8 mouse cellular contexts compared by ENCODE assay signal in the genomic region with DNA sequence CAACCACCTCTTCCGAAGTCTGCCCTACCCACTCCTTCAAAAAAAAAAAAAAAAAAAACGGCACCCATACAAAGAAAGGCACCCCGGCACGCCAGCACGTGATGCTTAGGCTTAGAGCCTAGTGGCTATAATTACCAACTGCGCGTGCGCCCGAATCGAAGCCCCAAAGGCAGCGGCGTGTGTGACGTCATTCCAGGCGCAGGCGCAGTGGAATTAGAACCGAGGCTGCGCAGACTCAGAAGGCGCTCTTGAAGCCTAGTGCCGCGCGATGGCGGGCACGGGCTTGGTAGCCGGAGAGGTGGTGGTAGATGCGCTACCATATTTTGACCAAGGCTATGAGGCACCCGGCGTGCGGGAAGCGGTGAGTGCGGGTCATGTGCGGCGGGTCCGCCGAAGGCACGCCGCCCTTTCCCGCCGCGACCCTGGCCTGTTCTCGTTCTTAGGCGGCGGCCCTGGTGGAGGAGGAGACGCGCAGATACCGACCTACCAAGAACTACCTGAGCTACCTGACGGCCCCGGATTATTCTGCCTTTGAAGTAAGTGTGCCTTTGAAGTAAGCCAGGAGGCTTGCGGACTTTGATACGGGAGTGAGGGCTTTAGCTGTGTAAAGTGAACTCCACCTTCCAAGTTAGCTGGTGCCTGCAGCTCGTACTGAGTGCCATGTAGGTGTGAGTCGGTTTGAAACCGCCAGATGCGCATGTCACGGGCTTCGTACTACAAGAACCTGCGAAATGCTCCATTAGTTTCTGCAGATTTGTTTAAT. TPM values are rescaled to one million over a fixed set of nuclear protein-coding genes. Genes with fewer than 3 reads are reported as not detected.
DNase-seq lines count a peak whose midpoint lies in the region; ATAC-seq and TF ChIP-seq lines count a peak whose summit lies in the region.

A gene (plus strand): TSS at position 151 of the 763 bp plus-strand sequence.

- TF ChIP-seq POLR2A in bone marrow, adult 2 months (IDR thresholded peaks at IDR 0.05; ENCODE audit: borderline replicate concordance, control insufficient read depth, low read depth, low read length): peak; percentile 95

- no peaks in the 10 kb centered on the region for H3K27me3 ChIP-seq in embryonic facial prominence, embryonic 15.5 days
- no peaks in the 10 kb centered on the region for H3K27me3 ChIP-seq in kidney, embryonic 14.5 days (ENCODE audit: control insufficient read depth, insufficient read depth, low read length)
- no peaks in the 10 kb centered on the region for H3K27me3 ChIP-seq in limb, embryonic 15.5 days

- WGBS in bone marrow, adult 2 months: under 1% methylated on average over 56 of the region's 56 CpGs
- under 1% methylated on average over 56 of the region's 56 CpGs for WGBS in embryonic facial prominence, embryonic 15.5 days
- under 1% methylated on average over 56 of the region's 56 CpGs for whole genome bisulfite sequencing in kidney, embryonic 14.5 days
- under 1% methylated on average over 56 of the region's 56 CpGs for WGBS in limb, embryonic 15.5 days

- no peaks in the 10 kb centered on the region; the same call in 1 of the 2 replicates for H3K4me1 ChIP-seq in bone marrow, adult 2 months (ENCODE audit: control insufficient read depth, insufficient read depth, low read length)
- peaks cover 6% of the 10 kb centered on the region for H3K4me1 ChIP-seq in embryonic facial prominence, embryonic 15.5 days
- peaks cover 15% of the 10 kb centered on the region for H3K4me1 ChIP-seq in kidney, embryonic 14.5 days (ENCODE audit: control insufficient read depth, insufficient read depth, low read length)
- H3K4me1 ChIP-seq in limb, embryonic 15.5 days: peaks cover 14% of the 10 kb centered on the region

- peak; percentile 96 for DNase-seq in 416B (ENCODE audit: low read depth)
- peak; percentile 96 to 97 for DNase-seq in heart, adult 9 months (ENCODE audit: low spot score in 2 of 2)
- DNase-seq in monocyte, adult 2 months (ENCODE audit: low read depth in 1 of 2, low spot score in 2 of 2): peak; percentile 87 to 97
- DNase-seq in spleen, postnatal 36 days (ENCODE audit: low spot score in 2 of 2): peak; percentile 97 to 98

- peak within 1 kb of the TSS; percentile 67 for H3K4me2 ChIP-seq in embryonic facial prominence, embryonic 15.5 days (replicated peaks)
- peak within 1 kb of the TSS; percentile 81 for H3K4me2 ChIP-seq in kidney, embryonic 14.5 days (replicated peaks; ENCODE audit: low read depth, low read length)
- H3K4me2 ChIP-seq in limb, embryonic 15.5 days: peak within 1 kb of the TSS; percentile 50

- no peaks in the 10 kb centered on the region for H3K9me3 ChIP-seq in embryonic facial prominence, embryonic 15.5 days (replicated peaks)
- H3K9me3 ChIP-seq in kidney, embryonic 14.5 days (ENCODE audit: control insufficient read depth, low read length): no peaks in the 10 kb centered on the region
- H3K9me3 ChIP-seq in limb, embryonic 15.5 days: no peaks in the 10 kb centered on the region

- TF ChIP-seq CTCF in bone marrow, adult 2 months (IDR thresholded peaks at IDR 0.05; ENCODE audit: control insufficient read depth, insufficient read depth, low read length): no peak

- H3K4me3 ChIP-seq in bone marrow, adult 2 months (replicated peaks; ENCODE audit: control insufficient read depth, low read depth, low read length): peak within 1 kb of the TSS; percentile 95
- H3K4me3 ChIP-seq in embryonic facial prominence, embryonic 15.5 days (replicated peaks): peak within 1 kb of the TSS; percentile 89
- peak within 1 kb of the TSS; percentile 75 for H3K4me3 ChIP-seq in kidney, embryonic 14.5 days (ENCODE audit: low read length)
- H3K4me3 ChIP-seq in limb, embryonic 15.5 days: peak within 1 kb of the TSS; percentile 85

- peaks cover 42% of the 10 kb centered on the region for H3K36me3 ChIP-seq in embryonic facial prominence, embryonic 15.5 days
- H3K36me3 ChIP-seq in kidney, embryonic 14.5 days (ENCODE audit: control insufficient read depth, insufficient read depth, low read length): peaks cover 34% of the 10 kb centered on the region
- peaks cover 41% of the 10 kb centered on the region for H3K36me3 ChIP-seq in limb, embryonic 15.5 days

- H3K9ac ChIP-seq in embryonic facial prominence, embryonic 15.5 days: peak within 1 kb of the TSS; percentile 88
- peak within 1 kb of the TSS; percentile 77 for H3K9ac ChIP-seq in kidney, embryonic 14.5 days (ENCODE audit: low read depth, low read length)
- peak within 1 kb of the TSS; percentile 83 for H3K9ac ChIP-seq in limb, embryonic 15.5 days

- ATAC-seq in embryonic facial prominence, embryonic 15.5 days (ENCODE audit: insufficient number of reproducible peaks, low FRiP score, low TSS enrichment, low read depth): peak; percentile 95
- ATAC-seq in kidney, embryonic 14.5 days (ENCODE audit: low FRiP score, low TSS enrichment): peak; percentile 96
- ATAC-seq in limb, embryonic 15.5 days (ENCODE audit: insufficient number of reproducible peaks, low FRiP score, low TSS enrichment, low read depth): peak; percentile 94

- H3K27ac ChIP-seq in bone marrow, adult 2 months (ENCODE audit: control insufficient read depth, insufficient read depth, low read depth, low read length, poor library complexity): peak within 1 kb of the TSS; percentile 81
- peak within 1 kb of the TSS; percentile 77 for H3K27ac ChIP-seq in embryonic facial prominence, embryonic 15.5 days (replicated peaks)
- peak within 1 kb of the TSS; percentile 69 for H3K27ac ChIP-seq in kidney, embryonic 14.5 days (ENCODE audit: low read depth, low read length)
- H3K27ac ChIP-seq in limb, embryonic 15.5 days: peak within 1 kb of the TSS; percentile 78; the same call in 1 of the 2 replicates

RNA-seq across cellular contexts. Expression of the gene that starts here (rescaled TPM):
- 51.7 and 63.7 TPM in 2 replicates for polyA plus RNA-seq in bone marrow, adult 2 months (2011; ENCODE audit: insufficient read depth, insufficient read length, low replicate concordance, missing spikeins)
- 170 and 178 TPM in 2 replicates for polyA plus RNA-seq in embryonic facial prominence, embryonic 15.5 days (2015; fragmentation: Nextera tagmentation; extraction: Ambion mirVana)
- 195 and 223 TPM in 2 replicates for polyA plus RNA-seq in kidney, embryonic 14.5 days (2014; fragmentation: Nextera tagmentation; extraction: Ambion mirVana)
- 180 and 186 TPM in 2 replicates for polyA plus RNA-seq in limb, embryonic 15.5 days (2015; fragmentation: Nextera tagmentation; extraction: Ambion mirVana)

Comparison
In these comparisons a context has a peak if more than half of its experiments do, and no peak if none do; other contexts are left out.
1. Peak in every context shown above with its lines: DNase-seq, ATAC-seq, H3K4me3 ChIP-seq and H3K27ac ChIP-seq.